Mouse (Mus musculus): ENCODE results near the gene Ipo13. TPM values are rescaled to one million over a fixed set of nuclear protein-coding genes. Genes with fewer than 3 reads are reported as not detected.
A peak's percentile ranks its signal among the peaks of the same experiment; 100 is the strongest.

Gene Ipo13
- polyA plus RNA-seq, 1 experiment: 62.2 TPM

DNA sequence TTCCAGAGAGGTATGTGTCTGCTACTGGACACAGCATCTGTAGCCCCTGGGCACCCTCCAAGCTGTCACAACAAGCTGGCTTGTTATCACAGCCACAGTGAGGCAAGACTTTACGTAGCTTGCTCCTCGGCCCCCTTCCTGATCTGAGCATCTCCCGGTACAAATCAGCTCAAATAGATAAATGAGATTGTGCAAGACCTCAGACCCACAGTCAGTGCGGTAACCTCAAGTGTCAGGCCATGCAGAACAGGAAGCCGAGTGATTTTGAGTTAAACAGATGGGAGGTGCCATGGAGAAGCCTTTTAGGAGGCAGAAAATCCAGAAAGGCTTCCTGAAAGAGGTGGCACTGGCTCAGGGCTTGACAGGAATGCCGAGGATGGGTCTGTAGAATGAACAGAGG lies 47.8 kb downstream of the Ipo13 start:
- TF ChIP-seq TCF12 (IDR thresholded peaks at IDR 0.05; ENCODE audit: insufficient read depth, poor library complexity, severe bottlenecking) (no peak), MAX (IDR thresholded peaks at IDR 0.05; ENCODE audit: low read depth) (no peak)
- no peak overlapping the region for H3ac ChIP-seq (ENCODE audit: control insufficient read depth, insufficient read length)
- no peak overlapping the region for H3K4me3 ChIP-seq
- H3K36me3 ChIP-seq (ENCODE audit: control insufficient read depth, insufficient read depth): peaks cover 21% of the 10 kb centered on the region
- H3K79me2 ChIP-seq (ENCODE audit: control insufficient read depth, insufficient read depth): no peaks in the 10 kb centered on the region
- no peak overlapping the region for H3K4me2 ChIP-seq (ENCODE audit: low read depth)
- no peaks in the 10 kb centered on the region for H3K27me3 ChIP-seq (ENCODE audit: control insufficient read depth, insufficient read depth, insufficient read length)

GRCm38 (mm10) chr4:117866083-117866482 lies 48.7 kb downstream of the Ipo13 start:
- peak; percentile 44 for TF ChIP-seq E2F4 (IDR thresholded peaks at IDR 0.05; ENCODE audit: insufficient read depth)
- TF ChIP-seq SRF (IDR thresholded peaks at IDR 0.05; ENCODE audit: control insufficient read depth, insufficient read length, low read depth): peak; percentile 97
- TF ChIP-seq TCF12 (IDR thresholded peaks at IDR 0.05; ENCODE audit: insufficient read depth, poor library complexity, severe bottlenecking): no peak
- TF ChIP-seq TCF3 (IDR thresholded peaks at IDR 0.05; ENCODE audit: insufficient read length, low read depth): no peak
- peak; percentile 66 for TF ChIP-seq POLR2AphosphoS2 (IDR thresholded peaks at IDR 0.05; ENCODE audit: insufficient read length, low read depth)
- TF ChIP-seq MYOD1 (IDR thresholded peaks at IDR 0.05; ENCODE audit: control insufficient read depth in 1 of 3, insufficient read length in 2 of 3, low read depth in 2 of 3): no peak
- no peak for TF ChIP-seq MAX (IDR thresholded peaks at IDR 0.05; ENCODE audit: low read depth)
- no peak for TF ChIP-seq REST (IDR thresholded peaks at IDR 0.05; ENCODE audit: insufficient read depth, insufficient read length)
- Histone ChIP-seq H3K27me3 (ENCODE audit: control insufficient read depth, insufficient read depth, insufficient read length) (no peaks in the 10 kb centered on the region), H3K79me2 (ENCODE audit: control insufficient read depth, insufficient read depth) (no peaks in the 10 kb centered on the region), H3K4me2 (ENCODE audit: low read depth) (peak overlapping the region; percentile 53), H3K36me3 (ENCODE audit: control insufficient read depth, insufficient read depth) (peaks cover 30% of the 10 kb centered on the region), H3K4me3 (no peak overlapping the region), H3ac (ENCODE audit: control insufficient read depth, insufficient read length) (no peak overlapping the region)

GRCm38 (mm10) chr4:117862823-117863222 lies 52.0 kb downstream of the Ipo13 start:
- Histone ChIP-seq H3K36me3 (ENCODE audit: control insufficient read depth, insufficient read depth) (peaks cover 30% of the 10 kb centered on the region), H3K4me2 (ENCODE audit: low read depth) (no peak overlapping the region), H3K27me3 (ENCODE audit: control insufficient read depth, insufficient read depth, insufficient read length) (no peaks in the 10 kb centered on the region), H3ac (ENCODE audit: control insufficient read depth, insufficient read length) (no peak overlapping the region), H3K4me3 (no peak overlapping the region), H3K79me2 (ENCODE audit: control insufficient read depth, insufficient read depth) (no peaks in the 10 kb centered on the region)
- TF ChIP-seq POLR2A (IDR thresholded peaks at IDR 0.05; ENCODE audit: insufficient read length, low read depth) (no peak), REST (IDR thresholded peaks at IDR 0.05; ENCODE audit: insufficient read depth, insufficient read length) (no peak), E2F4 (IDR thresholded peaks at IDR 0.05; ENCODE audit: insufficient read depth) (no peak), TCF12 (IDR thresholded peaks at IDR 0.05; ENCODE audit: insufficient read depth, poor library complexity, severe bottlenecking) (no peak)

DNA sequence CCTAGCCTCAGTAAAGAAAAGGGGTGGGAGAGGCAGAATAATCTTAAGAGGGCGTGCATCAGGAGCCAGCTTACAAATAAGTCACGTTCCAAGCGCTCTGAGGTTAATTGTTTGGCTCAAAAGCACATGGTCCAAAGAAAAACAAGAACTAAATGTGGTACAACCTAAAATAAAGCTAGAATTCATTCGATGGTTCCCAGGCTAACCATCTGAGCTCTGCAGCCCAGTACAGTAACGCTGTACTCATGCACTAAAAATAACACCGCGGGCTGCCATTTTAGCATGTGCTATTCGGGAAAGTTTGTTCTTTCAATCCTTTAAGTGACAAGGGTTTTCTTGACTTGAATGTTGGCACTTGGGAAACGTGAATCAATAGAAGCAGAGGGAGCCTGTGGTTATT lies 54.2 kb downstream of the Ipo13 start:
- H3K4me3 ChIP-seq: no peak overlapping the region
- H3K79me2 ChIP-seq (ENCODE audit: control insufficient read depth, insufficient read depth): no peaks in the 10 kb centered on the region
- H3K27me3 ChIP-seq (ENCODE audit: control insufficient read depth, insufficient read depth, insufficient read length): no peaks in the 10 kb centered on the region
- TF ChIP-seq MYOG (IDR thresholded peaks at IDR 0.05; ENCODE audit: control insufficient read depth in 1 of 3, insufficient read depth in 1 of 3, insufficient read length in 2 of 3, low read depth in 2 of 3) (no peak), POLR2AphosphoS2 (IDR thresholded peaks at IDR 0.05; ENCODE audit: insufficient read length, low read depth) (no peak), TCF3 (IDR thresholded peaks at IDR 0.05; ENCODE audit: insufficient read length, low read depth) (no peak), CEBPB (IDR thresholded peaks at IDR 0.05; ENCODE audit: insufficient read depth, poor library complexity, severe bottlenecking) (no peak), SRF (IDR thresholded peaks at IDR 0.05; ENCODE audit: control insufficient read depth, insufficient read length, low read depth) (no peak), MAX (IDR thresholded peaks at IDR 0.05; ENCODE audit: low read depth) (no peak), REST (IDR thresholded peaks at IDR 0.05; ENCODE audit: insufficient read depth, insufficient read length) (no peak), E2F4 (IDR thresholded peaks at IDR 0.05; ENCODE audit: insufficient read depth) (no peak), POLR2A (IDR thresholded peaks at IDR 0.05; ENCODE audit: insufficient read length, low read depth) (no peak), TCF12 (IDR thresholded peaks at IDR 0.05; ENCODE audit: insufficient read depth, poor library complexity, severe bottlenecking) (no peak), MYOD1 (IDR thresholded peaks at IDR 0.05; ENCODE audit: control insufficient read depth in 1 of 3, insufficient read length in 2 of 3, low read depth in 2 of 3) (no peak), USF1 (IDR thresholded peaks at IDR 0.05; ENCODE audit: low read depth) (no peak)
- H3K36me3 ChIP-seq (ENCODE audit: control insufficient read depth, insufficient read depth): peaks cover 32% of the 10 kb centered on the region
- H3K4me2 ChIP-seq (ENCODE audit: low read depth): no peak overlapping the region
- no peak overlapping the region for H3ac ChIP-seq (ENCODE audit: control insufficient read depth, insufficient read length)

GRCm38 (mm10) chr4:117858794-117859193 lies 56.0 kb downstream of the Ipo13 start:
- Histone ChIP-seq H3K79me2 (ENCODE audit: control insufficient read depth, insufficient read depth) (no peaks in the 10 kb centered on the region), H3K4me3 (no peak overlapping the region), H3ac (ENCODE audit: control insufficient read depth, insufficient read length) (no peak overlapping the region), H3K4me2 (ENCODE audit: low read depth) (no peak overlapping the region), H3K36me3 (ENCODE audit: control insufficient read depth, insufficient read depth) (peaks cover 28% of the 10 kb centered on the region), H3K27me3 (ENCODE audit: control insufficient read depth, insufficient read depth, insufficient read length) (no peaks in the 10 kb centered on the region)
- no peak for TF ChIP-seq USF1 (IDR thresholded peaks at IDR 0.05; ENCODE audit: low read depth)
- no peak for TF ChIP-seq POLR2AphosphoS2 (IDR thresholded peaks at IDR 0.05; ENCODE audit: insufficient read length, low read depth)
- peak in 2 of 3 experiments; percentile 26 to 60 for TF ChIP-seq MYOG (IDR thresholded peaks at IDR 0.05; ENCODE audit: control insufficient read depth in 1 of 3, insufficient read depth in 1 of 3, insufficient read length in 2 of 3, low read depth in 2 of 3)
- TF ChIP-seq SRF (IDR thresholded peaks at IDR 0.05; ENCODE audit: control insufficient read depth, insufficient read length, low read depth): no peak
- TF ChIP-seq POLR2A (IDR thresholded peaks at IDR 0.05; ENCODE audit: insufficient read length, low read depth): no peak
- no peak for TF ChIP-seq TCF12 (IDR thresholded peaks at IDR 0.05; ENCODE audit: insufficient read depth, poor library complexity, severe bottlenecking)
- TF ChIP-seq MYOD1 (IDR thresholded peaks at IDR 0.05; ENCODE audit: control insufficient read depth in 1 of 3, insufficient read length in 2 of 3, low read depth in 2 of 3): peak in 1 of 3 experiments; percentile 61
- no peak for TF ChIP-seq REST (IDR thresholded peaks at IDR 0.05; ENCODE audit: insufficient read depth, insufficient read length)
- no peak for TF ChIP-seq CEBPB (IDR thresholded peaks at IDR 0.05; ENCODE audit: insufficient read depth, poor library complexity, severe bottlenecking)
- no peak for TF ChIP-seq E2F4 (IDR thresholded peaks at IDR 0.05; ENCODE audit: insufficient read depth)
- no peak for TF ChIP-seq TCF3 (IDR thresholded peaks at IDR 0.05; ENCODE audit: insufficient read length, low read depth)
- TF ChIP-seq MAX (IDR thresholded peaks at IDR 0.05; ENCODE audit: low read depth): no peak

Data from myocyte (in vitro differentiated cells).